Mouse (Mus musculus): ENCODE measurements around the gene Ipo4. TPM values are rescaled to one million over a fixed set of nuclear protein-coding genes. Genes with fewer than 3 reads are reported as not detected.

Ipo4 gene
- total RNA-seq, 2 experiments from 2014 or later: 118 to 130 TPM

- TF ChIP-seq CTCF (IDR thresholded peaks at IDR 0.05): no peak; the same call in 1 of the 2 replicates
- Histone ChIP-seq H3K27ac (peak within 1 kb of the TSS; percentile 93), H3K4me3 (peak within 1 kb of the TSS; percentile 90)
- intact Hi-C loops (cut with DNase I): no loop called here
- peak; percentile 59 to 64 for DNase-seq (ENCODE audit: extremely low spot score in 1 of 2, low spot score in 2 of 2)
Measured at GRCm38 (mm10) chr14:55584702-55585565, 50.8 kb downstream of the Ipo4 start, which contains the start of gene Emc9. Gene Emc9, minus strand, starts transcription at chr14:55585302.

GRCm38 (mm10) chr14:55584303-55584701, 51.5 kb downstream of the Ipo4 start:
- TF ChIP-seq CTCF (IDR thresholded peaks at IDR 0.05): no peak
- H3K27ac ChIP-seq: peak overlapping the region; percentile 93
- intact Hi-C loops (cut with DNase I): no loop called here

GRCm38 (mm10) chr14:55581981-55582681, 53.6 kb downstream of the Ipo4 start:
- H3K27ac ChIP-seq: no peak overlapping the region
- H3K4me3 ChIP-seq: no peak overlapping the region
- TF ChIP-seq CTCF (IDR thresholded peaks at IDR 0.05): peak; percentile 57
- DNase-seq (ENCODE audit: extremely low spot score in 1 of 2, low spot score in 2 of 2): no peak
- intact Hi-C loops (cut with DNase I): no loop called here

More at GRCm38 (mm10) chr14:55584303-55584701, 51.5 kb downstream of the Ipo4 start:
- no peak for DNase-seq (ENCODE audit: extremely low spot score in 1 of 2, low spot score in 2 of 2)
- H3K4me3 ChIP-seq: peak overlapping the region; percentile 90

GRCm38 (mm10) chr14:55580731-55581130, 55.0 kb downstream of the Ipo4 start:
- intact Hi-C loops (cut with DNase I): no loop called here
- no peak for DNase-seq (ENCODE audit: extremely low spot score in 1 of 2, low spot score in 2 of 2)
- no peak for TF ChIP-seq CTCF (IDR thresholded peaks at IDR 0.05)
- Histone ChIP-seq H3K27ac (no peak overlapping the region), H3K4me3 (no peak overlapping the region)

- TF ChIP-seq CTCF (IDR thresholded peaks at IDR 0.05): no peak
- intact Hi-C loops (cut with DNase I): no loop called here
- no peak overlapping the region for H3K4me3 ChIP-seq
Measured at GRCm38 (mm10) chr14:55579511-55580496, 56.0 kb downstream of the Ipo4 start.

GRCm38 (mm10) chr14:55578668-55579269, 57.0 kb downstream of the Ipo4 start:
- H3K4me3 ChIP-seq: peak overlapping the region; percentile 70
- H3K27ac ChIP-seq: peak overlapping the region; percentile 89
- intact Hi-C loops (cut with DNase I): no loop called here
- TF ChIP-seq CTCF (IDR thresholded peaks at IDR 0.05): no peak
- no peak for DNase-seq (ENCODE audit: extremely low spot score in 1 of 2, low spot score in 2 of 2)

More at GRCm38 (mm10) chr14:55579511-55580496, 56.0 kb downstream of the Ipo4 start:
- no peak for DNase-seq (ENCODE audit: extremely low spot score in 1 of 2, low spot score in 2 of 2)
- no peak overlapping the region for H3K27ac ChIP-seq

GRCm38 (mm10) chr14:55577871-55578667, 57.7 kb downstream of the Ipo4 start, which contains the start of gene Psme1:
Gene Psme1, plus strand, starts transcription at chr14:55578123.
- intact Hi-C loops (cut with DNase I): no loop called here
- peak; percentile 65 to 71 for DNase-seq (ENCODE audit: extremely low spot score in 1 of 2, low spot score in 2 of 2)
- Histone ChIP-seq H3K27ac (peak within 1 kb of the TSS; percentile 89), H3K4me3 (peak within 1 kb of the TSS; percentile 70)
- no peak for TF ChIP-seq CTCF (IDR thresholded peaks at IDR 0.05)

- TF ChIP-seq CTCF (IDR thresholded peaks at IDR 0.05): no peak
- peak in 1 of 2 experiments; percentile 28 for DNase-seq (ENCODE audit: extremely low spot score in 1 of 2, low spot score in 2 of 2)
- no peak overlapping the region for H3K27ac ChIP-seq
- intact Hi-C loops (cut with DNase I): no loop called here
- H3K4me3 ChIP-seq: no peak overlapping the region
Measured at GRCm38 (mm10) chr14:55576376-55576775, 59.4 kb downstream of the Ipo4 start.

GRCm38 (mm10) chr14:55575711-55576110, 60.0 kb downstream of the Ipo4 start:
- intact Hi-C loops (cut with DNase I): no loop called here
- H3K27ac ChIP-seq: no peak overlapping the region
- no peak overlapping the region for H3K4me3 ChIP-seq
- TF ChIP-seq CTCF (IDR thresholded peaks at IDR 0.05): no peak
- no peak for DNase-seq (ENCODE audit: extremely low spot score in 1 of 2, low spot score in 2 of 2)

Other genes with a start within 250 kb of the Ipo4 start
- 10 to 100 TPM; 16.8 to 20.4 TPM for gene Dhrs4, start 157.2 kb downstream of the Ipo4 start, total RNA-seq (2021)
- gene Carmil3, start 145.3 kb downstream of the Ipo4 start, total RNA-seq (2021): 10 to 100 TPM; 48.6 to 55.8 TPM
- 100 to 1,000 TPM; 209 to 225 TPM for gene Cpne6, start 125.5 kb downstream of the Ipo4 start, total RNA-seq (2021)
- under 1 TPM; 0.29 to 0.84 TPM for gene Nrl, start 111.0 kb downstream of the Ipo4 start, total RNA-seq (2021)
- gene Pck2, start 95.7 kb downstream of the Ipo4 start, total RNA-seq (2021): 10 to 100 TPM; 31.1 to 36.0 TPM
- gene Dcaf11, start 76.0 kb downstream of the Ipo4 start, total RNA-seq (2021): 10 to 100 TPM; 76.8 to 80.8 TPM
- 1 to 10 TPM in 1 of 2 experiments, under 1 TPM in 1; 0.86 to 1.8 TPM for gene A730061H03Rik, start 75.6 kb downstream of the Ipo4 start, total RNA-seq (2021)
- not detected for gene Fitm1, start 60.3 kb downstream of the Ipo4 start, total RNA-seq (2021)
- gene Psme1, start 57.8 kb downstream of the Ipo4 start, total RNA-seq (2021): 10 to 100 TPM; 46.8 to 51.6 TPM
- 10 to 100 TPM; 49.8 to 50.3 TPM for gene Emc9, start 50.7 kb downstream of the Ipo4 start, total RNA-seq (2021)
- gene Psme2, start 44.8 kb downstream of the Ipo4 start, total RNA-seq (2021): 10 to 100 TPM; 46.0 to 60.3 TPM
- gene Rnf31, start 44.2 kb downstream of the Ipo4 start, total RNA-seq (2021): 10 to 100 TPM; 40.9 to 43.4 TPM
- 10 to 100 TPM; 13.0 to 16.4 TPM for gene Irf9, start 32.4 kb downstream of the Ipo4 start, total RNA-seq (2021)
- gene Rec8, start 17.9 kb downstream of the Ipo4 start, total RNA-seq (2021): 1 to 10 TPM; 2.7 to 2.8 TPM
- gene Gm49378, start 1.9 kb upstream of the Ipo4 start, total RNA-seq (2021): 1 to 10 TPM; 3.5 to 6.1 TPM
- 10 to 100 TPM; 37.8 to 41.0 TPM for gene Tm9sf1, start 7.8 kb upstream of the Ipo4 start, total RNA-seq (2021)
- gene Tssk4, start 14.2 kb upstream of the Ipo4 start, total RNA-seq (2021): 1 to 10 TPM in 1 of 2 experiments, under 1 TPM in 1; 0.91 to 1.2 TPM
- gene Mdp1, start 24.6 kb upstream of the Ipo4 start, total RNA-seq (2021): 10 to 100 TPM; 40.6 to 41.6 TPM
- 10 to 100 TPM; 21.1 to 23.2 TPM for gene Gmpr2, start 36.0 kb upstream of the Ipo4 start, total RNA-seq (2021)
- gene Nedd8, start 36.2 kb upstream of the Ipo4 start, total RNA-seq (2021): 100 to 1,000 TPM; 294 to 309 TPM
- 10 to 100 TPM; 14.1 to 16.3 TPM for gene Tinf2, start 45.9 kb upstream of the Ipo4 start, total RNA-seq (2021)
- not detected for gene Tgm1, start 78.0 kb upstream of the Ipo4 start, total RNA-seq (2021)
- gene Rabggta, start 86.3 kb upstream of the Ipo4 start, total RNA-seq (2021): 10 to 100 TPM; 50.2 to 51.3 TPM
- 10 to 100 TPM; 76.5 to 88.8 TPM for gene Dhrs1, start 109.7 kb upstream of the Ipo4 start, total RNA-seq (2021)
- gene Nop9, start 109.7 kb upstream of the Ipo4 start, total RNA-seq (2021): 10 to 100 TPM in 1 of 2 experiments, 1 to 10 TPM in 1; 9.6 to 12.9 TPM
- gene Cideb, start 122.5 kb upstream of the Ipo4 start, total RNA-seq (2021): 1 to 10 TPM; 2.5 to 2.7 TPM
- gene Ltb4r2, start 125.5 kb upstream of the Ipo4 start, total RNA-seq (2021): under 1 TPM; 0.33 to 0.38 TPM
- under 1 TPM; 0.33 to 0.50 TPM for gene Ltb4r1, start 130.0 kb upstream of the Ipo4 start, total RNA-seq (2021)
- gene Adcy4, start 148.1 kb upstream of the Ipo4 start, total RNA-seq (2021): 1 to 10 TPM; 3.0 to 6.3 TPM
- gene Ripk3, start 152.9 kb upstream of the Ipo4 start, total RNA-seq (2021): 1 to 10 TPM; 1.2 to 1.3 TPM
- gene Nfatc4, start 187.2 kb upstream of the Ipo4 start, total RNA-seq (2021): 1 to 10 TPM; 1.1 to 2.6 TPM
- 1 to 10 TPM; 6.4 to 8.4 TPM for gene Nynrin, start 218.1 kb upstream of the Ipo4 start, total RNA-seq (2021)
- under 1 TPM; 0.20 to 0.26 TPM for gene Cbln3, start 248.4 kb upstream of the Ipo4 start, total RNA-seq (2021)
- 10 to 100 TPM; 11.9 to 12.0 TPM for gene Khnyn, start 249.0 kb upstream of the Ipo4 start, total RNA-seq (2021)

Data from left cerebral cortex, adult 2 months (tissue).